Mouse (Mus musculus): ENCODE results near the gene Mettl21c. TPM values are rescaled to one million over a fixed set of nuclear protein-coding genes. Genes with fewer than 3 reads are reported as not detected.

The Mettl21c gene
- polyA plus RNA-seq, 1 experiment from 2014 or later: 3.0 TPM

DNA sequence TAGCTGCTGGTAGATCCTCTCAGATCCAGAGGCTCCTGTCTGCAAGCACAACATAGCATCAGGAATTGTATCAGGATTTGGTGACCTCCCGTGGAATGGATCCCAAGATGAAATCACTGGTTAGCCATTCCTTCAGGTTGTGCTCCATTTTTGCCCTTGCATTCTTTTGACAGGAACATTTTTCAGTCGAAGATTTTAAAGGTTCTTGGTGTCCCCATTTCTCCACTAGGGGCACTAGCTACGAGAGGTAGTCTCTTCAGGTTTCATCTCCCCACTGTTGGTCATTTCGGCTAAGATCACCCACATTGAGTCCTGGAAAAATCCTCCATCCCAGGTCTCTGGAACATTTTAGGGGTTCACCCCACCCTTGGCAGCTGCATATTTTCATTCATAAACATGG, 53.1 kb downstream of the Mettl21c start:
- H3K4me1 ChIP-seq (ENCODE audit: control insufficient read depth, insufficient read depth, low read length): no peaks in the 10 kb centered on the region
- H3K4me2 ChIP-seq (ENCODE audit: low read length): no peak overlapping the region
- no peaks in the 10 kb centered on the region for H3K9me3 ChIP-seq (replicated peaks; ENCODE audit: control insufficient read depth, low read length, poor library complexity, severe bottlenecking)
- peaks cover 21% of the 10 kb centered on the region for H3K36me3 ChIP-seq (ENCODE audit: control insufficient read depth, insufficient read depth, low read length)
- H3K9ac ChIP-seq (ENCODE audit: low read depth, low read length): no peak overlapping the region
- 90% methylated on average over 4 of the region's 4 CpGs for WGBS
- H3K4me3 ChIP-seq (ENCODE audit: low read depth, low read length): no peak overlapping the region
- no peak for ATAC-seq
- no peaks in the 10 kb centered on the region for H3K27me3 ChIP-seq (ENCODE audit: control insufficient read depth, insufficient read depth, low read depth, low read length)
- H3K27ac ChIP-seq (ENCODE audit: low read length): no peak overlapping the region

GRCm38 (mm10) chr1:43964381-43964780, 55.5 kb downstream of the Mettl21c start:
- 87% methylated on average over 4 of the region's 4 CpGs for WGBS
- no peaks in the 10 kb centered on the region for H3K9me3 ChIP-seq (replicated peaks; ENCODE audit: control insufficient read depth, low read length, poor library complexity, severe bottlenecking)
- H3K4me3 ChIP-seq (ENCODE audit: low read depth, low read length): no peak overlapping the region
- no peak overlapping the region for H3K27ac ChIP-seq (ENCODE audit: low read length)
- no peak for ATAC-seq
- no peak overlapping the region for H3K4me2 ChIP-seq (ENCODE audit: low read length)
- H3K4me1 ChIP-seq (ENCODE audit: control insufficient read depth, insufficient read depth, low read length): no peaks in the 10 kb centered on the region
- H3K36me3 ChIP-seq (ENCODE audit: control insufficient read depth, insufficient read depth, low read length): peaks cover 19% of the 10 kb centered on the region
- no peak overlapping the region for H3K9ac ChIP-seq (ENCODE audit: low read depth, low read length)
- H3K27me3 ChIP-seq (ENCODE audit: control insufficient read depth, insufficient read depth, low read depth, low read length): no peaks in the 10 kb centered on the region

Other genes starting within 250 kb of the Mettl21c start
- gene Uxs1, start 192.2 kb downstream of the Mettl21c start, polyA plus RNA-seq (2015; fragmentation: Nextera tagmentation; extraction: Ambion mirVana): 18.6 and 18.8 TPM in 2 replicates
- 58.2 and 59.0 TPM in 2 replicates for gene Tpp2, start 86.4 kb downstream of the Mettl21c start, polyA plus RNA-seq (2015; fragmentation: Nextera tagmentation; extraction: Ambion mirVana)
- 0.04 TPM in 1 of 2 replicates, not detected in the other for gene Gm8251, start 41.9 kb upstream of the Mettl21c start, polyA plus RNA-seq (2015; fragmentation: Nextera tagmentation; extraction: Ambion mirVana)
- 39.7 and 43.5 TPM in 2 replicates for gene Tex30, start 82.4 kb upstream of the Mettl21c start, polyA plus RNA-seq (2015; fragmentation: Nextera tagmentation; extraction: Ambion mirVana)
- 26.0 and 26.6 TPM in 2 replicates for gene Kdelc1, start 98.8 kb upstream of the Mettl21c start, polyA plus RNA-seq (2015; fragmentation: Nextera tagmentation; extraction: Ambion mirVana)
- gene Bivm, start 98.9 kb upstream of the Mettl21c start, polyA plus RNA-seq (2015; fragmentation: Nextera tagmentation; extraction: Ambion mirVana): 29.7 and 31.4 TPM in 2 replicates
- gene Ercc5, start 127.7 kb upstream of the Mettl21c start, polyA plus RNA-seq (2015; fragmentation: Nextera tagmentation; extraction: Ambion mirVana): 28.6 and 33.2 TPM in 2 replicates
- gene Mettl21e, start 198.9 kb upstream of the Mettl21c start, polyA plus RNA-seq (2015; fragmentation: Nextera tagmentation; extraction: Ambion mirVana): not detected in 2 replicates